Mouse (Mus musculus): Measurements from ENCODE around the gene 9930022D16Rik. TPM values are rescaled to one million over a fixed set of nuclear protein-coding genes. Genes with fewer than 3 reads are reported as not detected.

Gene 9930022D16Rik
- total RNA-seq (2021), result not detected
- long read RNA-seq, experiment 1, result 0 reads
- long read RNA-seq, experiment 2, result 0 reads

- Histone ChIP-seq H3K27ac (no peak within 1 kb of the TSS), H3K4me3 (no peak within 1 kb of the TSS)
- no peak for TF ChIP-seq CTCF (conservative IDR thresholded peaks at IDR 0.05)
- DNase-seq (ENCODE audit: low spot score in 2 of 2), result no peak
Observed at GRCm38 (mm10) chr11:109413617-109414016, at the start of gene 9930022D16Rik. TSS of gene 9930022D16Rik (plus strand) at chr11:109413917.

GRCm38 (mm10) chr11:109364337-109364736 lies 49.4 kb upstream of the 9930022D16Rik start:
- H3K27ac ChIP-seq, result peak overlapping the region; percentile 93
- peak overlapping the region; percentile 98 for H3K4me3 ChIP-seq
- no peak for TF ChIP-seq CTCF (conservative IDR thresholded peaks at IDR 0.05)
- no peak for DNase-seq (ENCODE audit: low spot score in 2 of 2)

- no peak for TF ChIP-seq CTCF (conservative IDR thresholded peaks at IDR 0.05)
- H3K27ac ChIP-seq, result peak overlapping the region; percentile 93
- H3K4me3 ChIP-seq, result peak overlapping the region; percentile 98
- no peak for DNase-seq (ENCODE audit: low spot score in 2 of 2)
Observed at GRCm38 (mm10) chr11:109364881-109365280, 48.8 kb upstream of the 9930022D16Rik start.

- Histone ChIP-seq H3K4me3 (peak overlapping the region; percentile 98), H3K27ac (peak overlapping the region; percentile 93)
- TF ChIP-seq CTCF (conservative IDR thresholded peaks at IDR 0.05), result no peak
- DNase-seq (ENCODE audit: low spot score in 2 of 2), result no peak
Observed at GRCm38 (mm10) chr11:109365818-109366217, 47.9 kb upstream of the 9930022D16Rik start.

GRCm38 (mm10) chr11:109366802-109367579 lies 46.7 kb upstream of the 9930022D16Rik start:
- Histone ChIP-seq H3K27ac (peak overlapping the region; percentile 93; the same call in 1 of the 2 replicates), H3K4me3 (peak overlapping the region; percentile 98)
- no peak for DNase-seq (ENCODE audit: low spot score in 2 of 2)
- no peak for TF ChIP-seq CTCF (conservative IDR thresholded peaks at IDR 0.05)

- no peak for TF ChIP-seq CTCF (conservative IDR thresholded peaks at IDR 0.05)
- Histone ChIP-seq H3K27ac (peak overlapping the region; percentile 47), H3K4me3 (peak overlapping the region; percentile 9; the same call in 1 of the 2 replicates)
- no peak for DNase-seq (ENCODE audit: low spot score in 2 of 2)
Observed at GRCm38 (mm10) chr11:109369026-109369637, 44.6 kb upstream of the 9930022D16Rik start.

- Histone ChIP-seq H3K27ac (no peak overlapping the region; the same call in 1 of the 2 replicates), H3K4me3 (no peak overlapping the region)
- DNase-seq (ENCODE audit: low spot score in 2 of 2), result no peak
- no peak for TF ChIP-seq CTCF (conservative IDR thresholded peaks at IDR 0.05)
Observed at GRCm38 (mm10) chr11:109375412-109375811, 38.3 kb upstream of the 9930022D16Rik start.

GRCm38 (mm10) chr11:109376484-109377143 lies 37.1 kb upstream of the 9930022D16Rik start:
- TF ChIP-seq CTCF (conservative IDR thresholded peaks at IDR 0.05), result no peak
- no peak for DNase-seq (ENCODE audit: low spot score in 2 of 2)
- Histone ChIP-seq H3K27ac (peak overlapping the region; percentile 61; the same call in 1 of the 2 replicates), H3K4me3 (no peak overlapping the region; the same call in 1 of the 2 replicates)

- H3K27ac ChIP-seq, result peak overlapping the region; percentile 61; the same call in 1 of the 2 replicates
- TF ChIP-seq CTCF (conservative IDR thresholded peaks at IDR 0.05), result no peak
- H3K4me3 ChIP-seq, result no peak overlapping the region; the same call in 1 of the 2 replicates
- no peak for DNase-seq (ENCODE audit: low spot score in 2 of 2)
Observed at GRCm38 (mm10) chr11:109377477-109377876, 36.2 kb upstream of the 9930022D16Rik start.

GRCm38 (mm10) chr11:109378051-109378450 lies 35.7 kb upstream of the 9930022D16Rik start:
- DNase-seq (ENCODE audit: low spot score in 2 of 2), result no peak
- TF ChIP-seq CTCF (conservative IDR thresholded peaks at IDR 0.05), result no peak
- no peak overlapping the region for H3K4me3 ChIP-seq
- peak overlapping the region; percentile 61; the same call in 1 of the 2 replicates for H3K27ac ChIP-seq

GRCm38 (mm10) chr11:109380662-109381061 lies 33.1 kb upstream of the 9930022D16Rik start:
- no peak overlapping the region for H3K27ac ChIP-seq
- no peak for DNase-seq (ENCODE audit: low spot score in 2 of 2)
- TF ChIP-seq CTCF (conservative IDR thresholded peaks at IDR 0.05), result no peak
- no peak overlapping the region for H3K4me3 ChIP-seq

- TF ChIP-seq CTCF (conservative IDR thresholded peaks at IDR 0.05), result no peak
- Histone ChIP-seq H3K4me3 (no peak overlapping the region), H3K27ac (no peak overlapping the region)
- DNase-seq (ENCODE audit: low spot score in 2 of 2), result no peak
Observed at GRCm38 (mm10) chr11:109385296-109385695, 28.4 kb upstream of the 9930022D16Rik start.

GRCm38 (mm10) chr11:109389046-109389445 lies 24.7 kb upstream of the 9930022D16Rik start:
- DNase-seq (ENCODE audit: low spot score in 2 of 2), result no peak
- Histone ChIP-seq H3K4me3 (no peak overlapping the region), H3K27ac (no peak overlapping the region)
- TF ChIP-seq CTCF (conservative IDR thresholded peaks at IDR 0.05), result no peak

All from layer of hippocampus, adult 2 months (tissue).